Mouse (Mus musculus) liver, postnatal 0 days (tissue): Measurements from ENCODE around the gene Srxn1.

Experiments used
- CTCF ChIP-seq: sonication (generic); IDR thresholded peaks from 2 replicates; pipeline ENCODE4 v1.5.1; 2016; ENCODE audit warnings: antibody characterized with exemption, low read depth
- EP300 ChIP-seq: IDR thresholded peaks from 2 replicates; pipeline ENCODE4 v1.6.1; 2016; ENCODE audit warnings: antibody characterized with exemption, low read depth, mild to moderate bottlenecking

DNA sequence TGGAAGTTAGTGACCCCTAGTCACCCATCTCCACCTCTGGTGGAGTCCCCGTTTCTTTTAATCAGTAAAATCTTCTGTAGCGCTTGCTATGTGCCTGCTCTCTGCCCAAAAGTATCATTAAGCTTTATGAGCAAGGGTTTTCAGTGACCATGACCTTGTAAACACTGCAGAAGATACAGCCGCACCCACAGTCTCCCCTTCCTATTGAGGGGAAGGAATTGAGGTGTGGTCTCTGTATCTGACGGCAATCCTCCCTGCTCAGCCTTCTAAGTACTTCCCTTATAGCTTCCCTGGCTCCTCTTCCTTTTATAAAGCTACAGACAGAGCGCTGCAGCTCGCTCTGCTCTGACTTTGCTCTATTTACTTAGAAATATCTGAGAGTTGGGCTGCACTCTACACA is 51.2 kb downstream of the Srxn1 start:
- TF ChIP-seq CTCF (no peak), EP300 (no peak)
